Mouse (Mus musculus) heart, embryonic 10.5 days (tissue): ENCODE data around the gene Ofcc1. TPM values are rescaled to one million over a fixed set of nuclear protein-coding genes. Genes with fewer than 3 reads are reported as not detected.

Source experiments
- DNase-seq: peaks from one replicate; pipeline ENCODE4 v3.0.0-alpha.2; 2017; ENCODE audit warnings: low spot score
- H3K27ac ChIP-seq: fragments of 300-500 bp; sonication (generic); 2 replicates; pipeline ENCODE4 v1.5.1; 2016; ENCODE audit warnings: mild to moderate bottlenecking
- H3K27me3 ChIP-seq: fragments of 300-500 bp; sonication (generic); 2 replicates; pipeline ENCODE4 v1.6.1; 2016; ENCODE audit warnings: mild to moderate bottlenecking; ENCODE audit not compliant: poor library complexity, insufficient read depth, severe bottlenecking
- H3K36me3 ChIP-seq: fragments of 300-500 bp; sonication (generic); 2 replicates; pipeline ENCODE4 v1.6.1; 2016; ENCODE audit warnings: mild to moderate bottlenecking, moderate library complexity
- H3K4me1 ChIP-seq: fragments of 300-500 bp; sonication (generic); 2 replicates; pipeline ENCODE4 v1.6.1; 2016; ENCODE audit warnings: mild to moderate bottlenecking
- H3K4me3 ChIP-seq: fragments of 300-500 bp; sonication (generic); 2 replicates; pipeline ENCODE4 v1.5.1; 2016; ENCODE audit warnings: mild to moderate bottlenecking, moderate library complexity
- H3K9me3 ChIP-seq: fragments of 300-500 bp; sonication (generic); 2 replicates; pipeline ENCODE4 v1.6.1; 2016; ENCODE audit warnings: mild to moderate bottlenecking, moderate library complexity
- WGBS: fragments of 180-500 bp; shearing (Covaris S2); methylation state at CpG from one replicate; pipeline ENCODE4 v1.1.7; 2016; 5-methylcytosine and 5-hydroxymethylcytosine counted together
- polyA plus RNA-seq: library from polyadenylated mRNA; unstranded; fragments of >200 nt; fragmentation: Nextera tagmentation; extraction: Ambion mirVana; gene quantifications from 2 replicates; pipeline ENCODE4 v1.2.1, GENCODE M21; 2016

The Ofcc1 gene
- polyA plus RNA-seq, 1 experiment from 2014 or later: 0.11 TPM

- Histone ChIP-seq H3K27me3 (no peaks in the 10 kb centered on the region), H3K9me3 (no peaks in the 10 kb centered on the region), H3K4me1 (0 out of 2 replicates have a peak, but pooled peaks cover 3% of the 10 kb centered on the region), H3K27ac (no peak overlapping the region), H3K4me3 (no peak overlapping the region), H3K36me3 (no peaks in the 10 kb centered on the region)
- no peak for DNase-seq
- 94% methylated on average over 4 of the region's 4 CpGs for WGBS
Observed at GRCm38 (mm10) chr13:40171775-40172174, 189.5 kb downstream of the Ofcc1 start.

- no peak for DNase-seq
- no peak overlapping the region for H3K27ac ChIP-seq
- no peaks in the 10 kb centered on the region for H3K27me3 ChIP-seq
- 55% methylated on average over 7 of the region's 7 CpGs for WGBS
- no peaks in the 10 kb centered on the region for H3K9me3 ChIP-seq
- H3K4me3 ChIP-seq: no peak overlapping the region
- no peaks in the 10 kb centered on the region for H3K36me3 ChIP-seq
- 0 out of 2 replicates have a peak, but pooled peaks cover 3% of the 10 kb centered on the region for H3K4me1 ChIP-seq
Observed at GRCm38 (mm10) chr13:40167871-40168270, 193.4 kb downstream of the Ofcc1 start.

- Histone ChIP-seq H3K9me3 (no peaks in the 10 kb centered on the region), H3K4me3 (no peak overlapping the region), H3K27ac (no peak overlapping the region), H3K36me3 (no peaks in the 10 kb centered on the region), H3K27me3 (no peaks in the 10 kb centered on the region), H3K4me1 (peaks cover 4% of the 10 kb centered on the region)
- 74% methylated on average over 3 of the region's 3 CpGs for WGBS
- DNase-seq: no peak
Observed at GRCm38 (mm10) chr13:40155466-40155865, 205.8 kb downstream of the Ofcc1 start.

- no peaks in the 10 kb centered on the region for H3K9me3 ChIP-seq
- 79% methylated on average over 4 of the region's 4 CpGs for WGBS
- no peaks in the 10 kb centered on the region for H3K36me3 ChIP-seq
- no peak overlapping the region for H3K27ac ChIP-seq
- H3K4me3 ChIP-seq: no peak overlapping the region
- H3K4me1 ChIP-seq: no peaks in the 10 kb centered on the region
- no peaks in the 10 kb centered on the region for H3K27me3 ChIP-seq
- no peak for DNase-seq
Observed at GRCm38 (mm10) chr13:40139906-40140305, 221.3 kb downstream of the Ofcc1 start.

DNA sequence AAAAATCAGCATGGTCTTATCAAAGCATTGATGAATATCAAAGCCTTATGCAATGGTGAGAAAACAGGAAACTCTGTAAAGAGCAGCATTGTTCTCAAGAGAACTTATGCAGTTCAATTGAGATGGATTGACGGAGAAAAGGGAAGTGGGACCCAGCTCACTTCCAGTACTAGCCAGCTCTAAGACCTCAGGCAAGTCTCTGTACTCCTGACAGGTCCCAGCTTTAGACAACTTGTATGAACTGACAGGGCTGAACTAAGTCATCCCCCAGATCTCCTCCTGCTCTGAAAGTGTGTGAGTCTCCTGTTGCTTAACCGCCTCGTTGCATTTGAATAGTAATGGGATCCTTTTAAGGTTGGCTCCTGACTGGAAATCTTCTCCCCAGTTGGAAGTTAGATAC, 225.2 kb downstream of the Ofcc1 start:
- Histone ChIP-seq H3K4me3 (no peak overlapping the region), H3K9me3 (no peaks in the 10 kb centered on the region), H3K27me3 (no peaks in the 10 kb centered on the region), H3K4me1 (no peaks in the 10 kb centered on the region), H3K27ac (no peak overlapping the region), H3K36me3 (no peaks in the 10 kb centered on the region)
- no peak for DNase-seq
- 43% methylated on average over 3 of the region's 3 CpGs for WGBS

DNA sequence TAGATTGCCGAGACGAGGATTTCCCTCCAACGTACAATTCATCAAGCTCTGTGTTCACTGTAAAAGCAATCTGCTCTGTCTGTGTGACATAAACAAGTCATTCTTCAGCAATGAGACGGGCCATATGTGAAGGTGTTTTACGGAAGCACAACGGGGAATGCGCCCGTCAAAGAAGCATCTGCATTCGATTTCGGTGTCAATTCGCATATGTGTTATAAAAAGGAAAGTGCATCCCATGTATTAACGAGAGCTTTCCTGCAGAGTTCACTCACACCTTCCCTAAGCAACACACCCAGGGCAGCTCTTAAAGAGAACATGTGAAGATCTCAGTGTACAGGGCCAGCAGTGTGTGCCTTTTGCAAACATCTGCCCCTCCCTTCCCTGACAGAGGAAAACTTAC, 225.6 kb downstream of the Ofcc1 start:
- 70% methylated on average over 12 of the region's 12 CpGs for WGBS
- Histone ChIP-seq H3K4me3 (no peak overlapping the region), H3K27me3 (no peaks in the 10 kb centered on the region), H3K9me3 (no peaks in the 10 kb centered on the region), H3K36me3 (no peaks in the 10 kb centered on the region), H3K4me1 (no peaks in the 10 kb centered on the region), H3K27ac (no peak overlapping the region)
- DNase-seq: no peak

DNA sequence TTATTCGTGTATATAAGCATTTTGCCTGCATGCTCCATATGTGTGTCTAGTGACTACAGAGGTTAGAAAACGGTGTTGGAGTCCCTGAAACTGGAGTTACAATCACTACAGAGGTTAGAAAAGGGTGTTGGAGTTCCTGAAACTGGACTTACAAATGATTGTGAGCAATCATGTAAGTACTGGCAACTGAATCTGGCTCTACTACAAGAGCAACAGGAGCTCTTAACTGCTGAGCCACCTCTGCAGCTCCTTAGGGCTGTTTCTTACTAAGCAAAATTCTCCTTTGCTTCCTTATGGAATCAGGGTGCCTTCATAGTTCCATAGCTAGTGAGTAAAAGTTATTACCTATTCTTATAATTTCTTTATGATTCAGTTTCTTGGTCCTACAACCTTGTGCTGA, 237.4 kb downstream of the Ofcc1 start:
- Histone ChIP-seq H3K4me1 (no peaks in the 10 kb centered on the region), H3K4me3 (no peak overlapping the region), H3K27me3 (no peaks in the 10 kb centered on the region), H3K27ac (no peak overlapping the region), H3K36me3 (no peaks in the 10 kb centered on the region), H3K9me3 (no peaks in the 10 kb centered on the region)
- WGBS: 74% methylated on average over 2 of the region's 2 CpGs
- no peak for DNase-seq

DNA sequence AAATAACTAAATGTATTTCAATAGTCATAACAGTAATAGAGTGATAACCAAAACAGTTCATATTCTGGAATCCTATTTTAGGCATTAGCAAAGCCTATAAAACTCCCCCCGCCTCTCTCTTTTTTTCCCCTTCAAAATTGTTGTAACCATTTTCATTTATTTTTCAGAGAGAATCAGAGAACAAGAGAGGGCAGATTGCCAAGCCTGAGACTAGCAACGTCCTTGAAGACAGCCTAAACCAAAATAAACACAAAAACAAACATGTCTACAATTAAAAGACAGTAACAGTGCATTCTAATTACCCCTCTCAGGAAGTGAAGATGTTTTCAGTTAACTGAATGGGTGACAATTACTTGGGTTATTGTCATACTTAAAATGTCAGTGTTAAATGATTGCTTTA, 248.9 kb downstream of the Ofcc1 start:
- Histone ChIP-seq H3K4me1 (0 out of 2 replicates have a peak, but pooled peaks cover 5% of the 10 kb centered on the region), H3K9me3 (no peaks in the 10 kb centered on the region), H3K27me3 (no peaks in the 10 kb centered on the region), H3K4me3 (no peak overlapping the region), H3K36me3 (no peaks in the 10 kb centered on the region), H3K27ac (no peak overlapping the region)
- WGBS: 61% methylated on average over 2 of the region's 2 CpGs
- DNase-seq: no peak

DNA sequence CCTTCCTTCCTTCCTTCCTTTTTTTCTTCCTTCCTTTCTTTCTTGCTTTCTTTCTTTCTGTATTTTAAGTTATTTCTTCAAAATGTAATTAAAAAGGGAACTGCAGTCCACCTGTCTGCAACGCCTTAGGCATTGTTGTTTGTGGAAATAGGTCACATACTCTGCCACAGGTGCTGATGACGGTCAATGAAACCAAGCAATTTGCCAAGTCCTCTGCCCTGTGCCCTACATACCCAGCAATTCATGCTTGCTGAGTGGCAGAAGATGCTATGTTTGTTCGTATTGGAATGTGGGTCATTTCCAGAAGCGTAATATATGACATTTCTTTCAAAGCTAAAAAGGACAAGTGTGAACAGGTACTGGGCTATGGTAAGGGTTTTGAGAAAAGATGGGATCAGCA, 285.0 kb downstream of the Ofcc1 start:
- Histone ChIP-seq H3K4me1 (no peaks in the 10 kb centered on the region), H3K27ac (no peak overlapping the region), H3K9me3 (no peaks in the 10 kb centered on the region), H3K27me3 (no peaks in the 10 kb centered on the region), H3K4me3 (no peak overlapping the region), H3K36me3 (no peaks in the 10 kb centered on the region)
- no peak for DNase-seq
- 83% methylated on average over 4 of the region's 4 CpGs for WGBS

GRCm38 (mm10) chr13:40074850-40075416, 286.3 kb downstream of the Ofcc1 start:
- DNase-seq: no peak
- 73% methylated on average over 3 of the region's 3 CpGs for WGBS
- H3K27ac ChIP-seq: no peak overlapping the region
- no peaks in the 10 kb centered on the region for H3K4me1 ChIP-seq
- no peaks in the 10 kb centered on the region for H3K27me3 ChIP-seq
- H3K9me3 ChIP-seq: no peaks in the 10 kb centered on the region
- no peak overlapping the region for H3K4me3 ChIP-seq
- no peaks in the 10 kb centered on the region for H3K36me3 ChIP-seq

DNA sequence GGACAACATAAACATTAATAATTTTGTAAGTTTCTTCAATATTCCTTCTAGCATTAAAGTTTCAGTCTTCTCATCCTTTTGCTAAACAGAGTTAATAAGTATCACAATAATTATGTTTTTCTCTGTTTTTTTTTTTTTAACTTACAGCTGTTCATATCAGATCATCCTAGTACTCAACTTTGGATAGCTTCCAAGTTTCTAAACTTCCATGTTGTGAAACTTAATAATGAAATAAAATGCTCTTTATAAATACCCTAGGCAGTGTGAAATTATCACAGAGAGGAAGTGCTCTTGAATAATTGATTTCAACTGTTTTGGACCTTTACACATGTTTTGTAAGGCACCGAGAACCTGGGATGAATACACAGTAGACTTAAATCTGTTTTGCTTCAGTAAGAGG, 291.2 kb downstream of the Ofcc1 start:
- WGBS: 85% methylated on average over 1 of the region's 1 CpGs
- Histone ChIP-seq H3K27me3 (no peaks in the 10 kb centered on the region), H3K36me3 (no peaks in the 10 kb centered on the region), H3K27ac (no peak overlapping the region), H3K9me3 (no peaks in the 10 kb centered on the region), H3K4me1 (no peaks in the 10 kb centered on the region), H3K4me3 (no peak overlapping the region)
- no peak for DNase-seq

DNA sequence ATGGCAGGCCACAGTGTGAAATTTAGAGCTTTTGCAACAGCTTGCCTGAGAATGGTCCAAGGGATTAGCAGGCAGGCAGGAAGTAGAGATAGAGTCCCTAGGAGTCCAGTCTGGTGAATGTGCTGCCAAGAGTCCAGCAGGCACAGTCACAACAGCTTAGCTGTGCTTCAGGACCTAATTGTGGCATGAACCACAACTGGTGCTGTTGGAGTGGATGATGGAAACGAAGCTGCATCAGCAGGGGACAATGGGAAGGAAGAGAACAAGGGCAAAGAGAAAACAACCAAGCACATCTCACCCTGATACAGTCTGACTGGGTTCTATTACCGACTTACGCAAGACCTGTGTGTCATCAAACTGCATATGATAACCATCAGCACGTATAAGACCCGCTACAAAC, 300.0 kb downstream of the Ofcc1 start:
- no peaks in the 10 kb centered on the region for H3K9me3 ChIP-seq
- 86% methylated on average over 5 of the region's 5 CpGs for WGBS

DNA sequence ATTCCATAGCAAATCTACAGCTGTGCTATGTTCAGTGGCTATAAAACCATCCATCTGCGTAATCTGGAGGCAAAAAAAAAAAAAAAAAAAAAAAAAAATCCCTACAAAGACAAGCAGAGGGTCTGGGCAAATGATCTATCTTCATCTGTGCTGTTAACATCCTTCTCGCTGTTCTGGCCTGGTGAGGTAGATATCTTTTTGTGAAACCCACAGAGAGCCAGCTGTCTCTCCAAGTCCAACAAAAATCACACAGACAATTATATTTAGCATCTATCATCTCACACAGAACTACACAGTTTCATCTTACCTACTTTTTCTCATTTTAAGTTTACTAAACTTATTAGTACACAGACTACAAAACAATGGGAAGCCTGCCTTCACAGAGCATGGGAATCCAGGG, 323.4 kb downstream of the Ofcc1 start:
- Histone ChIP-seq H3K36me3 (no peaks in the 10 kb centered on the region), H3K27me3 (no peaks in the 10 kb centered on the region), H3K4me1 (no peaks in the 10 kb centered on the region), H3K9me3 (no peaks in the 10 kb centered on the region), H3K27ac (no peak overlapping the region), H3K4me3 (no peak overlapping the region)
- 81% methylated on average over 2 of the region's 2 CpGs for WGBS
- DNase-seq: no peak

More for the DNA sequence above, 300.0 kb downstream of the Ofcc1 start:
- H3K27ac ChIP-seq: no peak overlapping the region
- H3K4me3 ChIP-seq: no peak overlapping the region
- no peaks in the 10 kb centered on the region for H3K27me3 ChIP-seq
- no peak for DNase-seq
- H3K36me3 ChIP-seq: no peaks in the 10 kb centered on the region
- no peaks in the 10 kb centered on the region for H3K4me1 ChIP-seq
